Mouse (Mus musculus): ENCODE data around the gene Spats1. TPM values are rescaled to one million over a fixed set of nuclear protein-coding genes. Genes with fewer than 3 reads are reported as not detected.
A peak's percentile ranks its signal among the peaks of the same experiment; 100 is the strongest.

The Spats1 gene
- polyA plus RNA-seq (2012; rRNA removed): not detected in 2 replicates

GRCm38 (mm10) chr17:45474669-45475465, at the start of gene Spats1:
Gene Spats1 (minus strand): TSS chr17:45475415.
- no peaks in the 10 kb centered on the region for H3K36me3 ChIP-seq (ENCODE audit: control insufficient read depth, insufficient read depth, low read length)
- TF ChIP-seq POLR2A (IDR thresholded peaks at IDR 0.05; ENCODE audit: low read depth, low read length) (no peak), CTCF (IDR thresholded peaks at IDR 0.05; ENCODE audit: extremely low read depth, insufficient read length, insufficient replicate concordance, low read depth, low read length) (no peak)
- no peak within 1 kb of the TSS for H3K27ac ChIP-seq (ENCODE audit: insufficient read depth, low read depth, low read length)
- peak within 1 kb of the TSS; percentile 55 for H3K4me3 ChIP-seq (ENCODE audit: low read depth, low read length)
- H3K4me1 ChIP-seq (ENCODE audit: control insufficient read depth, insufficient read depth, insufficient read length, low read length): no peaks in the 10 kb centered on the region
- peaks cover 3% of the 10 kb centered on the region; the same call in 1 of the 2 replicates for H3K27me3 ChIP-seq (ENCODE audit: control insufficient read depth, insufficient read depth, low read length)
- WGBS: 5% methylated on average over 30 of the region's 30 CpGs

- H3K36me3 ChIP-seq (ENCODE audit: control insufficient read depth, insufficient read depth, low read length): no peaks in the 10 kb centered on the region
- WGBS: 61% methylated on average over 4 of the region's 4 CpGs
- TF ChIP-seq POLR2A (IDR thresholded peaks at IDR 0.05; ENCODE audit: low read depth, low read length): no peak
- TF ChIP-seq CTCF (IDR thresholded peaks at IDR 0.05; ENCODE audit: extremely low read depth, insufficient read length, insufficient replicate concordance, low read depth, low read length): no peak
- no peak overlapping the region for H3K4me3 ChIP-seq (ENCODE audit: low read depth, low read length)
- no peak overlapping the region for H3K27ac ChIP-seq (ENCODE audit: insufficient read depth, low read depth, low read length)
- H3K27me3 ChIP-seq (ENCODE audit: control insufficient read depth, insufficient read depth, low read length): peaks cover 6% of the 10 kb centered on the region
- no peaks in the 10 kb centered on the region for H3K4me1 ChIP-seq (ENCODE audit: control insufficient read depth, insufficient read depth, insufficient read length, low read length)
Observed at GRCm38 (mm10) chr17:45524961-45525360, 49.7 kb upstream of the Spats1 start.

- Histone ChIP-seq H3K4me3 (ENCODE audit: low read depth, low read length) (no peak within 1 kb of the TSS), H3K36me3 (ENCODE audit: control insufficient read depth, insufficient read depth, low read length) (no peaks in the 10 kb centered on the region; the same call in 1 of the 2 replicates), H3K27ac (ENCODE audit: insufficient read depth, low read depth, low read length) (no peak within 1 kb of the TSS), H3K27me3 (ENCODE audit: control insufficient read depth, insufficient read depth, low read length) (peaks cover 6% of the 10 kb centered on the region), H3K4me1 (ENCODE audit: control insufficient read depth, insufficient read depth, insufficient read length, low read length) (no peaks in the 10 kb centered on the region)
- TF ChIP-seq CTCF (IDR thresholded peaks at IDR 0.05; ENCODE audit: extremely low read depth, insufficient read length, insufficient replicate concordance, low read depth, low read length) (no peak), POLR2A (IDR thresholded peaks at IDR 0.05; ENCODE audit: low read depth, low read length) (no peak)
- 4% methylated on average over 21 of the region's 21 CpGs for WGBS
Observed at GRCm38 (mm10) chr17:45523263-45523662, 48.0 kb upstream of the Spats1 start, which contains the start of gene Tcte1. Gene Tcte1 (plus strand): TSS chr17:45523434.

GRCm38 (mm10) chr17:45520136-45520535, 44.9 kb upstream of the Spats1 start:
- 85% methylated on average over 11 of the region's 11 CpGs for WGBS
- Histone ChIP-seq H3K4me3 (ENCODE audit: low read depth, low read length) (no peak overlapping the region), H3K4me1 (ENCODE audit: control insufficient read depth, insufficient read depth, insufficient read length, low read length) (no peaks in the 10 kb centered on the region), H3K27ac (ENCODE audit: insufficient read depth, low read depth, low read length) (no peak overlapping the region), H3K36me3 (ENCODE audit: control insufficient read depth, insufficient read depth, low read length) (peaks cover 5% of the 10 kb centered on the region), H3K27me3 (ENCODE audit: control insufficient read depth, insufficient read depth, low read length) (peaks cover 6% of the 10 kb centered on the region)
- no peak for TF ChIP-seq CTCF (IDR thresholded peaks at IDR 0.05; ENCODE audit: extremely low read depth, insufficient read length, insufficient replicate concordance, low read depth, low read length)
- no peak for TF ChIP-seq POLR2A (IDR thresholded peaks at IDR 0.05; ENCODE audit: low read depth, low read length)

GRCm38 (mm10) chr17:45518766-45519475, 43.7 kb upstream of the Spats1 start:
- H3K4me1 ChIP-seq (ENCODE audit: control insufficient read depth, insufficient read depth, insufficient read length, low read length): no peaks in the 10 kb centered on the region
- no peak overlapping the region for H3K27ac ChIP-seq (ENCODE audit: insufficient read depth, low read depth, low read length)
- peaks cover 5% of the 10 kb centered on the region for H3K36me3 ChIP-seq (ENCODE audit: control insufficient read depth, insufficient read depth, low read length)
- H3K4me3 ChIP-seq (ENCODE audit: low read depth, low read length): no peak overlapping the region
- whole genome bisulfite sequencing: 78% methylated on average over 12 of the region's 12 CpGs
- peaks cover 6% of the 10 kb centered on the region for H3K27me3 ChIP-seq (ENCODE audit: control insufficient read depth, insufficient read depth, low read length)
- TF ChIP-seq CTCF (IDR thresholded peaks at IDR 0.05; ENCODE audit: extremely low read depth, insufficient read length, insufficient replicate concordance, low read depth, low read length) (no peak), POLR2A (IDR thresholded peaks at IDR 0.05; ENCODE audit: low read depth, low read length) (no peak)

GRCm38 (mm10) chr17:45517549-45518215, 42.5 kb upstream of the Spats1 start:
- no peaks in the 10 kb centered on the region for H3K4me1 ChIP-seq (ENCODE audit: control insufficient read depth, insufficient read depth, insufficient read length, low read length)
- peaks cover 5% of the 10 kb centered on the region for H3K36me3 ChIP-seq (ENCODE audit: control insufficient read depth, insufficient read depth, low read length)
- no peak overlapping the region for H3K4me3 ChIP-seq (ENCODE audit: low read depth, low read length)
- 93% methylated on average over 28 of the region's 28 CpGs for WGBS
- H3K27me3 ChIP-seq (ENCODE audit: control insufficient read depth, insufficient read depth, low read length): no peaks in the 10 kb centered on the region
- no peak overlapping the region for H3K27ac ChIP-seq (ENCODE audit: insufficient read depth, low read depth, low read length)
- no peak for TF ChIP-seq POLR2A (IDR thresholded peaks at IDR 0.05; ENCODE audit: low read depth, low read length)
- no peak for TF ChIP-seq CTCF (IDR thresholded peaks at IDR 0.05; ENCODE audit: extremely low read depth, insufficient read length, insufficient replicate concordance, low read depth, low read length)

All from small intestine, adult 2 months (tissue).